Mouse (Mus musculus) large intestine, adult 2 months (tissue): Measurements from ENCODE around the gene Mb21d2. TPM values are rescaled to one million over a fixed set of nuclear protein-coding genes. Genes with fewer than 3 reads are reported as not detected.
A peak's percentile ranks its signal among the peaks of the same experiment; 100 is the strongest.

Experiments used
- DNase-seq: peaks from one replicate; pipeline ENCODE4 v3.0.0-alpha.2; 2012; ENCODE audit warnings: low read depth, low spot score
- WGBS: fragments of 180-500 bp; shearing (Covaris S2); methylation state at CpG from one replicate; pipeline ENCODE4 v1.1.7; 2018; 5-methylcytosine and 5-hydroxymethylcytosine counted together
- polyA plus RNA-seq: library from polyadenylated mRNA; depleted of rRNA; stranded (reverse); fragments of >200 nt; gene quantifications from 2 replicates; pipeline ENCODE4 v1.2.3, GENCODE M21; 2012

The Mb21d2 gene
- polyA plus RNA-seq, 1 experiment = 11.0 TPM

DNA sequence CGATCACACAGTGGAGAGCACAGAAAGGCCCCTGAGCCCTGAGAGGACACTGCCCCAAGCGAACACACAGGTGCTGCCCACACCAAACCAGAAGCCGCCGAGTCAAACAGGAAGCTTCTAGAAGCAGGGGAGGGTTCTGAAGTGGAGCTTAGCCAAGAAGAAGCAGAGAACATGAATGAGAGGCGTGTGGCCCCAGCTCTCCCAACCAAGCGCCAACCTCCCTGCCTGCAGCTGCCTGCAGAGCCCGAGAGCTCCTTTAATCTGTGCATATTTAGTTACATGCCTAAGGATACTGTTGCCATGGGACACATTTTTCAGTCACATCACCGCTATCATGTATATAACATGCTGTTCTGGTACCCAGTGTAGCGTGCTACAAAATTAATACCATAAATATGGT, 58.6 kb downstream of the Mb21d2 start:
- DNase-seq = no peak
- 67% methylated on average over 9 of the region's 9 CpGs for WGBS

DNA sequence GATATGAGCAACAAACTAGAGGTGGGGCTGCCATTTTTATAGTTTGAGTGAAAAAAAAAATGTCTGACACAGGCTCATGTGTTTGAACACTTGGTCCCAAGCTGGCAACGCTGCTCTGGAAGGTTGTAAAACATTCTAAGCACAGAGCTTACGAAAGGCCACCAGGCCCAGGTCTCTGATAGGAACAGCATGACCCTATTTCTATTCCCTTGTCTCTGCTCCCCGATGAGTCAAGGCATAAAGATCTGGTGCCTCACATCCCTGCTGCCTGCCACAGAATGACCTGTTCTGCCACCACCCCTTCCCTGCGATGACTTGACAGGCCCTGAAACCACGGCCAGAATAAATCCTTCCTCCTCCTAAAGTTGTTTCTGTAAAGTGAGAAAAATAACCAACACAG, 59.0 kb downstream of the Mb21d2 start:
- WGBS = 54% methylated on average over 5 of the region's 5 CpGs

DNA sequence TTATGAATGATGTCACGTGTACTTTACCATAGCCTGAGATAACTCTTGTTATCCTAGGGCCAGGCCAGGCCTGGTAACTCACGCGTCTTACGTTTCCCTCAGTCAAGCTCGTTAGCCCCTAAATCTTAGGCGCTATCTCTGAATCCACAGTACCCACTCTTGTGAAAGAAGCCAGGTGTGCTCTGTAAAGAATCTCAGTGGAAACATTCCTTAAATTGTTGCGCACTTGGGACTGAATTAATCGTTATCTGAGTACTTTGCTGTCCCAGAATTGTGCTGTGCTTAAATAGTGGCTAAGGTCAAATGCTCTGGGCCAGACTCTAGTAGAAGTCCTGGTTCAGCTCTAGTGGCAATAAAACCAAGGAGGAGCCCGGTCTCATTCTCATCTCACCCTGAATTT, 60.6 kb downstream of the Mb21d2 start:
- WGBS = 77% methylated on average over 9 of the region's 9 CpGs
- DNase-seq = no peak

More for the DNA sequence above, 59.0 kb downstream of the Mb21d2 start:
- DNase-seq = no peak

DNA sequence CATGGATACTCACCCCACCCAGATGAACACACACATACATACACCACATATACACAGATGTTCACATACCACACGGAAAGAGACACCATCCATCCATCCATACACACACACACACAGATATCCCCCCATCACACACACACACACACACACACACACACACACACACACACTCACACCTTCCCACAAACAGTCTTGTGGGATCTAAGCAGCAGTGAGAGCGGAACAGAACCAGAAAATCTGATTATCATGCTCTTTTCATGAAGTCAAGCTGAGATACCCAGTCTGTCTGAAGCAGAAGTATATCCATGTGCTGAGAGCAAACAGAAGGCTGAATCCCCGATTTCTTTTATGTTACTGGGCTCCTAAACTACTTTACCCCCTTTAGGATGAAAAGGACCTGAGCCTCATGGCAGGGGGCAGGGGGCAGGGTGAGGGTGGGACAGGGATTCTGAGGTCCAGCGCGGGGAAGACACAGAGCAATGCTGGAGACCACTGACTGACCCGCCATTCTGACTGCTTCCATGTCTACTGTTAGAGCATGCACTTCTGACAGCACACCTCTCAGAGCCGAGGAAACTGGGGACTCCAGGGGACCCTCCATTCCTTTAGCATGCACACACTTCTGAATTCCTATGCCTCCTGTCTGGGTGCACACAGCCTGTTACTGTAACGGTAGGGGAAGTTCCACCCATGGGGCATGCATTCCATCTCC, 62.7 kb downstream of the Mb21d2 start:
- no peak for DNase-seq
- 85% methylated on average over 8 of the region's 8 CpGs for WGBS

DNA sequence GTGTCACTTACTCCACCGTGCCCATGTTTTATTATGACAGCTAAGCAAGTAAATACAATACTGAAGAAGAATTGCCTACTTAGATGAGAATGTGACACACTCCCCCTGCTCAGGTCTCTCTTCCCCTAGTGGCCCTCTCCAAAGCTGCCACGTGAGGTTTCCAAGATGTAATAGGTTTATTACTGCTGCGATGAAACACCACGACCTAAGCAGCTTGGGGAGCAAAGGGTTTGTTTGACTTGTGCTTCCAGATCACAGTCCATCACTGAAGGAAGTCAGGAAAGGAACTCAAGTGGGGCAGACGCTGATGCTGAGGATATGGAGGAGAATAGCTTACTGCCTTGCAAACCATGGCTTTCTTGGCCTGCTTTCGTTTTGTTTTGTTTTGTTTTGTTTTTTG, 65.9 kb downstream of the Mb21d2 start:
- 41% methylated on average over 6 of the region's 6 CpGs for WGBS
- DNase-seq = no peak

DNA sequence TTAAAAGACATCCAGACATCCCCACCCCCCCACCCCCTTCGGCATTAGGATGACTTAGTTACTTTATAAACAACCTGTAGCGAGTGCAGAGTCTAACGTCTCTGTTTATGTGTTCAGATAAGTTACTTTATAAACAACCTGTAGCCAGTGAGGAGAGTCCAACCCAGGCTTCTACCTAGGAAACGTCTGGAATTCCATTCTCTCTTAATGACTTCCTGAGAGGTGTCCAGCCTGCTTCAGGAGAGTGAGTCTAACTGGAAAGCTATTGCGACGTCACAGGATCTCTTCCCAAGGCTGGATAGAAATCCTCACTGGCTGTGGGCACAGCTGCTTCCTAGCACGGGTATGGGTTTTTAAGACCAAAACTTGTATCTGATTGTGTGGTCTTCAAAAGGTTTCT, 67.4 kb downstream of the Mb21d2 start:
- 47% methylated on average over 7 of the region's 7 CpGs for WGBS
- no peak for DNase-seq

DNA sequence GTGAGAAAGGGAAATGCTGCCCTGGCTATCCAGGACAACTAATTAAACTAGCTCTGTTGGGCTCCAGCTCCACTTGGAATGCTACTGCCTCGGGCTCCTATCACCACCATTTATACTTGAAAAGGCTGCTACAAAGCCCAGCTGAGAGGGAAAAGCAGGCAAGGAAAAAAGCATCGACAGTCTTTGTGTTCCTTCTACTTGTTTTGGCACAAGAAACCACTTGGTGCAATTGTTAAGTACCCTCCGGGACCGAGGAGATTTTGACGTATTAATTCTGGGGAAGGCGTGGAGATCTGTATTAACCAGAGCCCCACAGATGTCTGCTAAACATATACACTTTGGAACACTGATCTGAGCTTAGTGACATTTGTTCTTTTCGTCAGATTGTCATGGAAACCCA, 69.8 kb downstream of the Mb21d2 start:
- WGBS = 79% methylated on average over 7 of the region's 7 CpGs
- DNase-seq = no peak

DNA sequence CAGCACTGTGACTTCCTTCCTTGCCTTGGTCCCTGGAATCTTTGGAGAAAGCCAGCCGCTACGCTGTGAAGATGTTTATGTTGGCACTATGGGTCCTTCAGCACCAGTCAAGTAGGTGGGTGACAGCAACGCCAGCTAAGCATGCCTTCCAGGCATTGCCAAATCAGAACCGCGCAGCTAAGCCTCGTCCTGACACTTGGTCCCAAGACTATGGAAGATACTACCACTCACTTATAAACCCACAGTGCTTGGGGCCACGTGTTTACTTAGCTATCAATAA, 70.5 kb downstream of the Mb21d2 start:
- whole genome bisulfite sequencing = 68% methylated on average over 7 of the region's 7 CpGs
- no peak for DNase-seq

DNA sequence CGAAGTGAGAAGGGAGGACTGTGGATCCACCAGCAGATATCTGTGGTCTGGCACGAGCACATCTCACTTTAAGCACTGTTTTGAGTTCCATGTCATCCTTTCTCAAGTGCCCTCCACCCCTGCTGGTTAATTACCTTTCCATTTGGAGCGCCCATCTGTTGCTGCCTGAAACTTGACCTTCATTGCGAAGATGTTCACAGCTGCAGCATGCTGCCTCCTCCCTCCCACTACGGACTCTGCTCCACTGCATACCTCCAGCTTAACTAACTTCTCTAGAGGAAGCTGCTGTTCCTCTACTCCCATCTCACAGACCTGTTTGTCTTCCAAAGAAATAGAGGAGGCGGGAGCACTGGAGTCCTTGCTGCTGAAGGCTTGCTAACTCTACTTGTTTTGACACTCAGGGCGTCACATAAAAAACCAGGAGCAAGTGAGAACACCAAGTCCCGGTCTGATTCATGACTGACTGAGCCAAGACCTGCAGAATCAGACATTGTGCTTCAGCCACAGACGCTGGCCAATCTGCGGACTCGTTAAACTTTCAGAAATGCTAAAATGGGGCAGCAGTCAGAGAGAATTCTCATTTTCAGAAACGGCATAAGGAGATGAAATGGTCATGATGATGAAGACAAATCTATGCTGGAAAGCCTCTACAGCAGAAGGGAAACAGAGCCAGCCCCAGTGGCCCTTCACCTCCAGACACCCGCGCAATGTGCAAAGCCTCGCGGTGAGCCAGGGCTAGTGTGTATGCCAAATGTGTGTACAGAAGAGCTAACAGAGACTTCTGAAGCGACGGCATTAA, 71.1 kb downstream of the Mb21d2 start:
- WGBS = 68% methylated on average over 18 of the region's 18 CpGs
- no peak for DNase-seq

DNA sequence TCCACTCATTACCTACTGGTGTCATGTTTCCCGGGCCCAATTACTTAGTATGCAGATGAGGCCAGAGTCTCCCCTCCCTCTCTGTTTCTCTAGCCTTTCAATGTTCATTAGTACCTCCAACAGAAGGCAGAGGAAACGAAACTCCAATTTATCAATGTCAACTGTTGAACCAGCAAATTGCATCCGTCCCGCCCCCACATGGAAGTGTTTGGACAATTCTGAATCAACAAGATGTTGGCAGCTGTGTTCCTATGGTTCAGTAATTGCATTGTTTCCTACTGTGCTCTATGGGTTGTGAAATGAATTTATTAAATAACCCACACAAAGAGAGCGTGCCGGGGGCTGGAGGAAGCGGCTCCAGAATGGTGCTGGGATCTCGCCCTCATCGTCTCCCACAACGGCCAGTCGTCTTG, 78.1 kb downstream of the Mb21d2 start:
- DNase-seq = no peak
- 61% methylated on average over 11 of the region's 11 CpGs for WGBS

DNA sequence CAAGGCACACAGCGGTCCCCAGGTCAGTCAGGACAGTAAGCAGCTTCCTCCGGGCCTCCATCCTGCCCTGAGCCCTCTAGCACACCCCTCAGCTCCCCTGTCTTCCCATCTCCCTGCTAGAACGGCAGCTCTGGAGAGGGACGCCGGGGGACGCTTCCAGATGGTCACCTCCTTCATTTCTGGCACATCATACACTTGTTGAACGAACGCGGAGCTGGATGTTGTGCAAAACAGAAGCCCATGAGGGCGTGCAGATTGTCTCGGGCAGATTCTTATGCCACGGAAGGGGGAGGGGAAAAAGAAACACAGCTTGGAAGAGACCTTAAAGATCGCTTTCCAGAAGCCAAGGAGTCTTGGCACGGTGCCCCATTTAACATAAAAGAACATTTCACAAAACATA, 78.6 kb downstream of the Mb21d2 start:
- WGBS = 65% methylated on average over 14 of the region's 14 CpGs
- DNase-seq = no peak

DNA sequence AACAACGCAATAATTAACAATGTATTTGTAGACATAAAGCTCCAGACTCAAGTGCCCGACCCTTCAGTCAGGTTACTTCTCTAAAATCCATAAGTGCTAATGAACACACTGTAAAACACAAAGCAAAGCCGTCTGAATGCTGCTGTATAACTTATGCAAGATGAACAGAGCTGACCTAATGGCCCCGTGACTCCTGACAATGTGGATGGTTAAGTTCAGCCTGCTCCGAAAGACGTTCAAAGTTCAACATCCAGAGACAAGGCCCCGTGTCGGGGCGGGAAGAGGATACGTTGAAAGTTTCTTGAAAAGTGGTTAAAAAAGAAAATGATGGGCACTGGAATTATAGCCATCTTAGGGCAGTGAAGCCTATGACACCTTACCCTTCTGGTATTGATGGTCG, 83.3 kb downstream of the Mb21d2 start:
- 67% methylated on average over 11 of the region's 11 CpGs for WGBS
- DNase-seq = no peak

DNA sequence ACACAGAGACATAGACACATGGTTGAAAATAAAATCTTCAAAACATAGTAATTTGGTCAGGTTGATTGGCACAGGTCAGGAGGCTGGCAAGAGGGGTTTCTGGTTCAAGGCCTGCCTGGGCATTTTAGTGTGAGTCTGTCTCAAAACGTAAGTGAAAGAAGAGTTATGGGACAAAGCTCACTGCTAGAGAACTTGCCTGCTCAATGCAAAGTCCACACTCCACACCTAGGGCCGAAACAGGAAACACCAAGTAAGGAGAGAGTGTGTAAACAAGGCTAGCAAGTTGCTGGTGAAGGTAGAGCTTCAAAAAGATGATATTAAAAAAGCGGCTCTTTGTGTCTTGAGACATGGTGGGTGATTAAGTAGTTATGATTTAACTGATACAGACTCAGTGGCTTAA, 84.1 kb downstream of the Mb21d2 start:
- 46% methylated on average over 3 of the region's 3 CpGs for WGBS
- peak; percentile 31 for DNase-seq

DNA sequence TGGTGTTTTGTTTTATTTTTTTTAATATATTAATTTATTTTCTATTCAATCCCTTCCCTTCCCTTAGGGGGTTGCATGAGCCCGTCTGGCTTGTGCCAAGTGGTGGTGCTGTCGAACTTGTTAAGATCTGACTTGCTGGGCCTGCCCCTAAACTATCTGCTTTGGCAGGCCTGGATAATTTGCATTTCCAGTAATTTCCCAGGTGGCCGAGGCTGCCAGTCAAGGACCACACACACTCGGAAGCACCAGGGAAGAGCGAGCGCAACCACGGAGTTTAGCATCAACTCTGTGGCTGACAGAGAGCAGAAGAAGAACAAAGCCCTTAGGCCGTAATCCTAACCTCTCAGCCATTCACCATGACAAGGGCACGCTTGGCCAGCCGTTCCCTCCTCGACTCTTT, 88.4 kb downstream of the Mb21d2 start:
- WGBS = 63% methylated on average over 11 of the region's 11 CpGs
- DNase-seq = no peak

DNA sequence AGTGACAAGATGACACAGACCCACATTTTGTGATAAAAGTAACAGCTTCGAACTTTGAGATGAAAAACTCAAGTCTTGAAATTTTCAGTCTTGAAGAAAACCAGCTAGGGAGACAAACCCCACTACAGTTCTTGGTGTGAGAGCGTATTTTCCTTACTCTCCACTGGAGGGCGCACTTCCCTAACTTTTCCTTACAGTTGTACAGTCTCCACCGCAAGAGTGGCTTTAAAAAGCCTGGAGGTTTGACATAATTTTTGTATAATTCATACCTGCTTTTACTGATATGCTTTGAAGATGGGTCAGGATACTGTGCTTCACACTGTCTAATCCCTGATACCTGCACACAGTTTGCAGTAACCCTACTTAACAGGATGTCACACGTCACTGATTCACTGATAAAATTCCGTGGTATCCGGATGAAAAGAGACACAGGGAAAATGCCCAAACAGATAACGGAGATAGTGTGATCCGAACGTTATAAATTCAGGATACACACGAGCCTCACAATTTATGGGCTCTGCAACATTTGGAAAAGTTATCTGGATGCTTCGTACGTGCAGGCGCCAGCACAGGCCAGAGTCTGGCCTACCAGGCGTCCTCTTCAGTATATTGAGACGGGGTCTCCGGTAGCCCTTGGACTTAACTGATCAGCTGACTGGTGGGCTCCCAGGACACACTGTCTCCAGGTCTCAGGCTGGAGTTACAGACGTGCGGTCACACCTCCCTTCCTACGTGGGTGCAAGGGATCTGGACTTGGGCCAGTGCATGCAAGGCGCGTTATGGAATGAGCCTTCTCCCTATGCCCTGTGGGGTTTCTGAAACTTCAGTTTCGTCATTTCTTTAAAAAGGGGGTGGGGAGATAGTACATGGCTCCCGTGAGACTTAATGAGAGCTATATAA, 89.1 kb downstream of the Mb21d2 start:
- peak; percentile 39 for DNase-seq
- 60% methylated on average over 24 of the region's 24 CpGs for WGBS

DNA sequence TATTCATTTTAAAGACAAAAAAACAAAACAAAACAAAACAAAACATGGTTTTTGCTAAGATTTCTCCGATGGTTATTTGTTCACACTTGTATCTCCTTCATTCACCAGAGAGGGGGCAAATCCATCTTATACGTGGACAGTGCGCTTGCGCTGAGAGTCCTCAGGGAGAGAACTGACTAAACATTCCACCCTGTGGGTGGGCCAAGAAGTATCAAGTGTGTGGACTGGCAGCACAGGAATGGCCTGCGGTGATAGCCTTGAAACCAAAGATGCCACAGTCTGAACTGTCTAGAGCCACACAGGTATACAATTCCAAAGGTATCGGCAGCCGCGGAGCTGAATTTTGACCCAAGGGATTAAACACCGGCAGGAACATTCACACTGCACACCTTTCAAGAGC, 89.9 kb downstream of the Mb21d2 start:
- 86% methylated on average over 9 of the region's 9 CpGs for WGBS

DNA sequence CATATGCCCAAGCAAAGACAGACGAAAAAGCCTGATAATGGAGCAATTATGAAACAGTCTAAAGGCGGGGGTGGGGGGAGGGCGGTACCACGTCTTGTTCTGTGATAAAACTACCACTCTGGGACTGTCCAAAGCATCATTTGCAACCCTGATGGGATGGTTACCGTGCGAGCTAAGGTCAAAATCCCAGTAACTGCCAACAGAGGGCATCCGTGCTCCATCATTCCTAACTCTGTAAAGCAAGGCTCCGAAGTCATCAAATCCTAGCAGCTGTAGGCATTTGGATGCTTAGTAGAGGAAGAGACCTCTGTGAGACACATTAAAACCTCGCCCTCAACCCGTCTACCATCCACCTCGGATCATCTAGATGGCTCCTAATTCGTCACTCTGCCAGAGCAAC, 91.5 kb downstream of the Mb21d2 start:
- WGBS = 18% methylated on average over 12 of the region's 12 CpGs
- peak; percentile 19 for DNase-seq

More for the DNA sequence above, 89.9 kb downstream of the Mb21d2 start:
- DNase-seq = no peak

DNA sequence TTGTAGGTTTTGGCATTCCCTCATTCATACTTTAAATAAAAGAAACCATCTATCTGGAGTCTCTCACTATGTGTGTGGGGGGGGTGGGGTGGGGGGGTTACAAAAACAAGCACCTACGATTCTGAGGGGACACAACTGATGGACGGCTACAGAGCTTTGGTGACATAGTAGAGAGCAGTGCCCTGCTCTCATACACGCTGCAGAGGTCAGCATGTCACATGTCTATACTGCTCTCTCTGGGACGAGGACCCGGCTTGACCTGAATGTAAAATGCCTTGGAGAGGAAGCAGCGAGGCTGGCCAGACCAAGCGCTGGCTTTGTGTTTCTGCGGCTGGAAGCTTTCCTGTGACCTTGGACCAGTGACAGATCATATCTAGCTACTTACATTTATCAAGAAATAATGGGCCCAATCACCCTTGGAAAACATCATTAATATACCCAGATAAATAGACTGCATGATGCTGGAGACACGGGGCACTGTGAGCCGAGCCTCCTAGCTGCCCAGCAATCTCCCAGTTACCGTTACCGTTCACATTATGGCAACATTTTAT, 97.3 kb downstream of the Mb21d2 start:
- WGBS = 77% methylated on average over 12 of the region's 12 CpGs
- no peak for DNase-seq

DNA sequence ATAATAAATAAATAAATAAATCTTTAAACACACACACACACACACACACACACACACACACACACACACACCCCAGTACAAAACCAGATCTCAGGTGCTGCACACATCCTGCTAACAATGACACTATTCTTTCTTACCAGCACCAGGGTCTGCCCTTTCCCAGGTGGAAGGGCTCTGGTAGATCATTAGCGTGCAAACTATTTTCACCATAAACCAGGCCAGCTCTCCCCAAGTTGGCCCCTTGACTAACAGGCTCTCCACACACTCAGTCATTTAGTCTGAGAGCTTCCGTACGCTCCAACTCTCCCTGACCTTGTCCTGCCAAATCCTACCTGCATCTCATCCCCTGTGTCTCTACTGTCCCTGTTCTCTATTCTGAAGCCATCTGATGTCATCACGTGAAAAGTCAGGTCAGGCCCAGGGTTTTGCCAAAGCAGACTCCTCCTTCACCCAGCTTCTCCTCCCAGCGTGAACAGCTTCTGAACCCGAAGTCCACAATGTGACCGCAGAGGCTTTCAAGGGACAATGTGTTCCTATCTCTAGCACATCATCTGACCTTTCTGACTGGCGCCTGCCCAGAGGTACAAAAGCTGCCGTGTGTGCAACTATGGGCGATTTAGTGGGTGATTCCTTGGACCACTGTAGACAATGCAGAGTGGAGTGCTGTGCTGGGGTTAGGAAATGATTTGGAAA, 100.1 kb downstream of the Mb21d2 start:
- 79% methylated on average over 10 of the region's 10 CpGs for WGBS
- DNase-seq = no peak

DNA sequence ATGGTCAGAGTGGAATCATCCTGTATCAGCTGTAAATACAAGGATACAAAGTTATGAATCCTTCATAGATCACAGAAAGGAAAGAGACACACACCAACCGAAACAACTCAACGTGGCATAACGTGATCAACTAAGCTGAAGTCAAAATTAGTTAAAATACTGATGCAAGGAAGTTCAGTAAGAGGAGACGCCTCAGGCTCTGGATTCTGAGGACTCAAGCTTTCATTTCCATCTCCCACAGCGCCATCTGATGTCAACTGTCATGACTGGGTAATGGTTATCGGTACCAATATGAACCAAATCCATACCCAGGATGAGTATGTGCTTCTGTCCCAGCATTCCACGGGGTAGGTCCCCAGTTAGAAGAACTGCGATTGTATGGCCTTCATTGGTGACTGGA, 104.7 kb downstream of the Mb21d2 start:
- WGBS = 93% methylated on average over 8 of the region's 8 CpGs
- DNase-seq = no peak
